Mouse (Mus musculus) hindbrain, embryonic 12.5 days (tissue): ENCODE results near the gene Slc1a3. TPM values are rescaled to one million over a fixed set of nuclear protein-coding genes. Genes with fewer than 3 reads are reported as not detected.
"Not testable (repeated sequence)": the region's sequence is repeated elsewhere in the genome, so short reads cannot be mapped to it uniquely, and the experiment has no call there.

Source experiments
- ATAC-seq: fragments of 200-750 bp; cut with Nextera tagmentation; 2 replicates; pipeline ENCODE4 v1.8.0; 2017; ENCODE audit warnings: moderate TSS enrichment; ENCODE audit not compliant: low FRiP score
- H3K27ac ChIP-seq: fragments of 300-500 bp; sonication (generic); 2 replicates; pipeline ENCODE4 v1.5.1; 2016; ENCODE audit warnings: mild to moderate bottlenecking
- H3K27me3 ChIP-seq: fragments of 300-500 bp; sonication (generic); 2 replicates; pipeline ENCODE4 v1.6.1; 2016; ENCODE audit warnings: mild to moderate bottlenecking
- H3K36me3 ChIP-seq: fragments of 300-500 bp; sonication (generic); 2 replicates; pipeline ENCODE4 v1.6.1; 2016; ENCODE audit warnings: mild to moderate bottlenecking
- H3K4me1 ChIP-seq: fragments of 300-500 bp; sonication (generic); 2 replicates; pipeline ENCODE4 v1.6.1; 2016
- H3K4me2 ChIP-seq: fragments of 300-500 bp; sonication (generic); replicated peaks from 2 replicates; pipeline ENCODE4 v1.6.1; 2016; ENCODE audit warnings: mild to moderate bottlenecking
- H3K4me3 ChIP-seq: fragments of 300-500 bp; sonication (generic); 2 replicates; pipeline ENCODE4 v1.5.1; 2016; ENCODE audit warnings: mild to moderate bottlenecking
- H3K9ac ChIP-seq: fragments of 300-500 bp; sonication (generic); 2 replicates; pipeline ENCODE4 v1.6.1; 2016; ENCODE audit warnings: mild to moderate bottlenecking, moderate library complexity
- H3K9me3 ChIP-seq: fragments of 300-500 bp; sonication (generic); replicated peaks from 2 replicates; pipeline ENCODE4 v1.6.1; 2016; ENCODE audit warnings: mild to moderate bottlenecking
- WGBS: fragments of 180-500 bp; shearing (Covaris S2); methylation state at CpG from one replicate; pipeline ENCODE4 v1.1.7; 2016; 5-methylcytosine and 5-hydroxymethylcytosine counted together
- polyA plus RNA-seq: library from polyadenylated mRNA; unstranded; fragments of >200 nt; fragmentation: Nextera tagmentation; extraction: Ambion mirVana; gene quantifications from 2 replicates; pipeline ENCODE4 v1.2.1, GENCODE M21; 2016

Slc1a3 gene
- polyA plus RNA-seq, 1 experiment from 2014 or later: 112 TPM

DNA sequence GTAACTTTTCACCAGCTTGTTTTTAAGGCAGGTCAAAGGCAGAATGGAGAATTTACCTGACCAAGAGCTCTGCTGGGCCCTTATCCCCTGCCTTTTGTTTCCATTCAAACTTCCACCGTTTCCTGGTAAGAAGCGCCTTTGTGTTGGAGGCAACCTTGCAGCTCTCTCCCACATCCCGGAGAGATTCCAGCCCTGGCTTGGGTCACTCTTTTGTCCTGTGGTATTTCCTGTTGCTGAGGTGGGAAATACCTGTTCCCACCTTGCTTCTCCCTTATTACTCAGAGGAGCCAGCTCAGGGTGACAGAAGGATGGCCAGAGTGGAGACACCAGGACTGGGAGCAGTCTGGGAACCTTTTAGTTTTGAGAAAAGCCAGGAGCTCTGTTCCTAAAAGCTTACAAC, 12.6 kb downstream of the Slc1a3 start:
- ATAC-seq: no peak
- no peak overlapping the region for H3K27ac ChIP-seq
- no peak overlapping the region for H3K9ac ChIP-seq
- WGBS: 49% methylated on average over 3 of the region's 3 CpGs
- H3K4me1 ChIP-seq: no peaks in the 10 kb centered on the region
- 0 out of 2 replicates have a peak, but pooled peaks cover 4% of the 10 kb centered on the region for H3K36me3 ChIP-seq
- H3K4me3 ChIP-seq: no peak overlapping the region
- no peaks in the 10 kb centered on the region for H3K27me3 ChIP-seq
- H3K9me3 ChIP-seq: no peaks in the 10 kb centered on the region
- H3K4me2 ChIP-seq: no peak overlapping the region

- Histone ChIP-seq H3K9ac (no peak overlapping the region), H3K4me1 (no peaks in the 10 kb centered on the region), H3K9me3 (no peaks in the 10 kb centered on the region), H3K4me3 (no peak overlapping the region), H3K4me2 (no peak overlapping the region), H3K27me3 (no peaks in the 10 kb centered on the region), H3K36me3 (0 out of 2 replicates have a peak, but pooled peaks cover 8% of the 10 kb centered on the region), H3K27ac (no peak overlapping the region)
- 65% methylated on average over 3 of the region's 3 CpGs for WGBS
- no peak for ATAC-seq
Observed at GRCm38 (mm10) chr15:8697500-8697899, 13.1 kb downstream of the Slc1a3 start.

GRCm38 (mm10) chr15:8690141-8690540, 20.4 kb downstream of the Slc1a3 start:
- H3K4me1 ChIP-seq, H3K36me3 ChIP-seq, H3K4me3 ChIP-seq, H3K27me3 ChIP-seq, H3K9me3 ChIP-seq, ATAC-seq, H3K4me2 ChIP-seq, H3K27ac ChIP-seq, H3K9ac ChIP-seq: not testable (repeated sequence)
- WGBS: 92% methylated on average over 6 of the region's 6 CpGs

DNA sequence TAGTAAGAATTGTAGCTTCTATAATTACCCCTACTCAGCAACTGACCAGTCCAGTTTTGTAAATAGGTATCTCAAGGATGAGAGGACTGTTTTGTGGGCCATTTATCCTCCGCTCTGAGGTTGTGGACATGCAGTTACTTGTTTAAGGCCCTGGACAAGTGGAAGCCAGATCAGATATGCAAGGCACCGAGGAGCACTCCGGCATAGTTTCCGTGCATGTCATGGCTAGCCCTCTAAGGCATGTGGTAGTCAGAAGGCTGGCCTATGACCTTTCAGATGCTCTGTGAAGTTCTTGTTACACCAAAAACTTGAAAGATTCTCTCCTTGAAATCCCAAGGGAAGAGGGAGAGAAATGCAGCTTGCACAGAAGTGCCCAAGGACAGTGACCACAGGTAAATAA, 23.7 kb downstream of the Slc1a3 start:
- Histone ChIP-seq H3K9me3 (no peaks in the 10 kb centered on the region), H3K4me1 (0 out of 2 replicates have a peak, but pooled peaks cover 3% of the 10 kb centered on the region), H3K27me3 (no peaks in the 10 kb centered on the region), H3K4me3 (no peak overlapping the region), H3K4me2 (no peak overlapping the region), H3K36me3 (no peaks in the 10 kb centered on the region), H3K27ac (no peak overlapping the region), H3K9ac (no peak overlapping the region)
- 86% methylated on average over 4 of the region's 4 CpGs for WGBS
- ATAC-seq: no peak

DNA sequence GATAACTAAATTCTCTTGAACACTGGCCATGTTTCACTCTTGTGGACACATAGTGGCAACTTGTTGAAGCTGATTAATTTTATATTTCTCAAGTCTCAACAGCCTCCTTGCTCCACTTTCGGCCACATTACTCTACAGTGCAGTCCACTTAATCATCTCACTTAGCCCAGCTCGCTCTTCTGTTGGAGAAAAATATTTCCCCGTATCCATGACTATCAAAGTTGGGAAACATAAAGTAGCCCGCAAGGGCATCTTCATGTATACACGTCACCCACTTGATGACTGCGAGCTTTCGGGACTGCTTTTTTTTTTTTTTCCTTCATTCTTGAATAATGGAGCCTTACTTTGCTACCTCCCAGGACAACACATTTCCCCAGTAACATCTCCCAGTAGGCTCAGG, 25.1 kb downstream of the Slc1a3 start:
- 86% methylated on average over 7 of the region's 7 CpGs for WGBS
- Histone ChIP-seq H3K9ac (no peak overlapping the region), H3K27ac (no peak overlapping the region), H3K9me3 (no peaks in the 10 kb centered on the region), H3K4me2 (no peak overlapping the region), H3K36me3 (no peaks in the 10 kb centered on the region), H3K27me3 (no peaks in the 10 kb centered on the region), H3K4me3 (no peak overlapping the region), H3K4me1 (0 out of 2 replicates have a peak, but pooled peaks cover 3% of the 10 kb centered on the region)
- ATAC-seq: no peak

GRCm38 (mm10) chr15:8684263-8684662, 26.3 kb downstream of the Slc1a3 start:
- Histone ChIP-seq H3K36me3 (no peaks in the 10 kb centered on the region), H3K9ac (no peak overlapping the region), H3K27me3 (no peaks in the 10 kb centered on the region), H3K27ac (no peak overlapping the region), H3K4me1 (0 out of 2 replicates have a peak, but pooled peaks cover 3% of the 10 kb centered on the region), H3K4me3 (no peak overlapping the region), H3K4me2 (no peak overlapping the region), H3K9me3 (no peaks in the 10 kb centered on the region)
- 88% methylated on average over 3 of the region's 3 CpGs for WGBS
- no peak for ATAC-seq

GRCm38 (mm10) chr15:8682871-8683270, 27.7 kb downstream of the Slc1a3 start:
- H3K27ac ChIP-seq: no peak overlapping the region
- H3K4me3 ChIP-seq: no peak overlapping the region
- WGBS: 94% methylated on average over 3 of the region's 3 CpGs
- no peaks in the 10 kb centered on the region for H3K36me3 ChIP-seq
- no peaks in the 10 kb centered on the region for H3K27me3 ChIP-seq
- no peak overlapping the region for H3K4me2 ChIP-seq
- 0 out of 2 replicates have a peak, but pooled peaks cover 3% of the 10 kb centered on the region for H3K4me1 ChIP-seq
- H3K9me3 ChIP-seq: no peaks in the 10 kb centered on the region
- no peak overlapping the region for H3K9ac ChIP-seq
- ATAC-seq: no peak

DNA sequence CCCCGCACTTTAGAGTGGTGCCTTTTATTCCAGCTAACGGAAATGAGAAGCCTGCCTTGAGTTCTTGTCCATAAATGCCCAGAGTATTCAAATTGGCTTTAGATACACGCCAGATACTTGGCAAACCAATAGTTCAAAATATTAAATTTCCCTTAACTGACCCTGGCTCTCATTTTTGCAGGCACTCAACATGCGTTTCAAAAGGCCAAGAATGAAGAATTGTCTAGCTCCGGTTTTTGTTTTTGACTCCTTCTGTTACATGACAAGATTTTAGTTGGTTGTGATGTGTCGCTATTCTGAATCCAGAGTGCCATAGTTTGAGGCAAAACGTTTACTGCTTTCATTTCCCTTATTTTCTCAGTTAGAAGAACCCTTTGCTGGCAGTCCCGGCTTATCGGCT, 28.1 kb downstream of the Slc1a3 start:
- Histone ChIP-seq H3K4me2 (no peak overlapping the region), H3K27ac (no peak overlapping the region), H3K36me3 (no peaks in the 10 kb centered on the region), H3K9ac (no peak overlapping the region), H3K27me3 (no peaks in the 10 kb centered on the region), H3K4me1 (0 out of 2 replicates have a peak, but pooled peaks cover 3% of the 10 kb centered on the region), H3K9me3 (no peaks in the 10 kb centered on the region), H3K4me3 (no peak overlapping the region)
- 83% methylated on average over 9 of the region's 9 CpGs for WGBS
- no peak for ATAC-seq

DNA sequence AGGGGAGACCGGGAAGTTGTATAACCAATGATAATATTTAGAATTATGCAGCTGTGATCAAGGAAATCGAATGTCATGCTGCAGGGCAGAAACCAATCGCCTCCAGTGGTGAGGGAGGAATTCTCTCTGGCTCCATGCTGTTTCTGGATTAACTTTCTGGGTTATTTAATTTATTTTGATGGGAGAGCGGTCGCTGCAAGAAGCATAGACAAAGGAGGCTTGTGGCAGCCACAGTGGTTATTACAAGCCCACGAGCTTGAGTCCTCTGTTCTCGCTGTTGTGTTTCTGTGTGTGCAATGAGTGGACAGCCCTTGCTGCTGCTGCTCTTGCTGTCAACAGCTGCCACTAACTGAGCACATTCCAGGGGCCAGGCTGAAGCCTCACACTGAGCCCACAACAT, 28.6 kb downstream of the Slc1a3 start:
- Histone ChIP-seq H3K27ac (no peak overlapping the region; the same call in 1 of the 2 replicates), H3K4me2 (no peak overlapping the region), H3K27me3 (no peaks in the 10 kb centered on the region), H3K4me1 (0 out of 2 replicates have a peak, but pooled peaks cover 3% of the 10 kb centered on the region), H3K36me3 (no peaks in the 10 kb centered on the region), H3K9ac (no peak overlapping the region), H3K4me3 (no peak overlapping the region), H3K9me3 (no peaks in the 10 kb centered on the region)
- ATAC-seq: no peak
- 62% methylated on average over 7 of the region's 7 CpGs for WGBS

DNA sequence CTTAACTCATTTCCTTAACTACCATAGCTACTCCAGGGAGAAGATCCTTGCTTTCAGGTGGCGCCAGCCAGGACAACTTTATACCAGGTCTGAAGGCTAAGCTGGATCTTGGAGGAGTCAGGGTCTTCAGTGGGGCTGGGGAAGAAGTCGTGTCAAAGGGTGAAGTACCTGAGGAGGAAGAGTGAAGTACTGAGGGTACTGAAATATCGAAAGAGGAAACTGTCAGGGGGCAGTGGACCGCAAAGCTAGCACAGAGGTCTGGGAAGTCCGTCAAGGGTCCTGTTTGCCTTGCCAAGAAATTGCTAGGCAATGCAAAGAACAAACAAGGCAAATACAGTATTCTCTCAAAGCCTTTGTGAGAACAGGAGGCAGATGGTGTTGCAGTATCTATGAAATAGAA, 29.6 kb downstream of the Slc1a3 start:
- ATAC-seq: no peak
- H3K27me3 ChIP-seq: no peaks in the 10 kb centered on the region
- 95% methylated on average over 5 of the region's 5 CpGs for WGBS
- H3K9me3 ChIP-seq: no peaks in the 10 kb centered on the region
- H3K4me1 ChIP-seq: 0 out of 2 replicates have a peak, but pooled peaks cover 3% of the 10 kb centered on the region
- no peak overlapping the region for H3K9ac ChIP-seq
- H3K4me2 ChIP-seq: no peak overlapping the region
- no peaks in the 10 kb centered on the region for H3K36me3 ChIP-seq
- no peak overlapping the region for H3K27ac ChIP-seq
- H3K4me3 ChIP-seq: no peak overlapping the region

GRCm38 (mm10) chr15:8676959-8677358, 33.6 kb downstream of the Slc1a3 start:
- 0 out of 2 replicates have a peak, but pooled peaks cover 1% of the 10 kb centered on the region for H3K4me1 ChIP-seq
- no peak overlapping the region for H3K4me3 ChIP-seq
- no peak overlapping the region for H3K27ac ChIP-seq
- WGBS: 85% methylated on average over 2 of the region's 2 CpGs
- ATAC-seq: no peak
- no peaks in the 10 kb centered on the region for H3K9me3 ChIP-seq
- H3K36me3 ChIP-seq: no peaks in the 10 kb centered on the region
- H3K9ac ChIP-seq: no peak overlapping the region
- H3K4me2 ChIP-seq: no peak overlapping the region
- H3K27me3 ChIP-seq: no peaks in the 10 kb centered on the region

- H3K9ac ChIP-seq: no peak overlapping the region
- H3K27ac ChIP-seq: no peak overlapping the region
- H3K36me3 ChIP-seq: no peaks in the 10 kb centered on the region
- no peaks in the 10 kb centered on the region for H3K9me3 ChIP-seq
- H3K4me1 ChIP-seq: no peaks in the 10 kb centered on the region
- H3K27me3 ChIP-seq: no peaks in the 10 kb centered on the region
- ATAC-seq: no peak
- WGBS: 77% methylated on average over 5 of the region's 5 CpGs
- H3K4me2 ChIP-seq: no peak overlapping the region
- H3K4me3 ChIP-seq: no peak overlapping the region
Observed at GRCm38 (mm10) chr15:8676211-8676691, 34.3 kb downstream of the Slc1a3 start.

DNA sequence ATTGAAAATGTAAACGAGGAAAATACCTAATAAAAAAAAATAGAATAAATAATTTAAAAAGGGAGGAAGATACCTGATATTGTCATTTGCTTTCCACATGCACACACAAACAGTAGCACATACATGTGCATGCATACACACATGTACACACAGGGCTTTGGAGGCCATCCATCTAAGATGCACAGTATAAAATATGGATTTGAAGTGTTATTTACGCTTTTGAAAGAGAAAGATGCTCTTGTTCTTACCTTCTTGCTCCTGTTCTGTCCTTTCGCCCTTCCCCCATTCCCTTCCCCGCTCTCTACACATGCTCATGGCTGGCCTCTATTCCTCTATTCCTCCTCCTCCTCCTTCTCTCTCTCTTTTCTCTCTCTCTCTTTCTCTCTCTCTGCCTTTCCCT, 34.9 kb downstream of the Slc1a3 start:
- no peaks in the 10 kb centered on the region for H3K4me1 ChIP-seq
- H3K27ac ChIP-seq: no peak overlapping the region
- no peak overlapping the region for H3K9ac ChIP-seq
- WGBS: 97% methylated on average over 4 of the region's 4 CpGs
- H3K27me3 ChIP-seq: no peaks in the 10 kb centered on the region
- no peaks in the 10 kb centered on the region for H3K36me3 ChIP-seq
- no peaks in the 10 kb centered on the region for H3K9me3 ChIP-seq
- no peak for ATAC-seq
- H3K4me2 ChIP-seq: no peak overlapping the region
- no peak overlapping the region for H3K4me3 ChIP-seq
